Mouse (Mus musculus): Measurements from ENCODE around the gene Rexo4.

GRCm38 (mm10) chr2:26906431-26906830 lies 57.8 kb downstream of the Rexo4 start:
- TF ChIP-seq CTCF (IDR thresholded peaks at IDR 0.05; ENCODE audit: extremely low read depth, insufficient read depth, low read length) (no peak), POLR2A (IDR thresholded peaks at IDR 0.05; ENCODE audit: extremely low read depth, insufficient read depth, low read length) (no peak)

Data from cortical plate, adult 2 months (tissue).